Mouse (Mus musculus) stomach, postnatal 0 days (tissue): Measurements from ENCODE around the gene Rubcn.

Experiments used
- CTCF ChIP-seq: IDR thresholded peaks from 2 replicates; pipeline ENCODE4 v1.5.1; 2016; ENCODE audit warnings: antibody characterized with exemption, low read depth, mild to moderate bottlenecking, moderate library complexity
- EP300 ChIP-seq: optimal IDR thresholded peaks from 2 replicates; pipeline ENCODE3; 2016; ENCODE audit warnings: antibody characterized with exemption

DNA sequence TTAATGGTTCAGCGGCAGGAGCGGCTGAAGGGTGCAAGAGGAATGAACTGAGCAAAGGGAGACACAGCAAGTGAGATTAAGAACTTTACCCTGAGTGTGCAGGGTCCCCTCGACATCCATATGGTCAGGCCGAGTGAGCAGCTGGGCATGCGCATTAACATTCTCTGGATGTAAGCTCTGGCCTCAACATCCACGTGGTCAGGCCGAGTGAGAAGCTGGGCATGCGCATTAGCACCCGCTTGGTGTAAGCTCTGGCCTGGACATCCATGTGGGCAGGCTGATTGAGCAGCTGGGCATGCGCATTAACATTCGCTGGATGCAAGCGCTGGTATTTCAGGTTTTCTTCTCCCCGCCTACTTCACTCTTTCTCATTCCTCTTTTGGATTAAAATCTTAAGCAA is 92.7 kb downstream of the Rubcn start:
- TF ChIP-seq CTCF (no peak), EP300 (no peak)
